9 mouse cellular contexts compared by ENCODE assay signal in genomic region chr3:145757844-145758243, GRCm38 (mm10). TPM values are rescaled to one million over a fixed set of nuclear protein-coding genes. Genes with fewer than 3 reads are reported as not detected.
DNase-seq lines count a peak whose midpoint lies in the region; ATAC-seq and TF ChIP-seq lines count a peak whose summit lies in the region.
"Had no signal": no experiment of that assay in that cellular context is flagged by ENCODE, and none has a peak within 500 bp of the region (broad histone marks: within the 10 kb centered on the region; RNA-seq: fewer than 3 reads in every experiment).

No protein-coding gene starts in this region.

- no peak for DNase-seq in heart, postnatal 36 days
- DNase-seq in c-Kit-positive CD71-positive TER-119-positive erythroid progenitor cells, embryonic 14.5 days (ENCODE audit: low spot score), result peak; percentile 26
- DNase-seq in hindbrain, postnatal 0 days (ENCODE audit: low spot score), result no peak
- no peak for DNase-seq in ovary, adult 18-20 months (ENCODE audit: low spot score)
- DNase-seq in gastrocnemius, postnatal 4 days (ENCODE audit: low spot score in 2 of 2), result no peak
- DNase-seq in urinary bladder, postnatal 36 days (ENCODE audit: low spot score in 2 of 2), result no peak
- DNase-seq: thymus, adult 18-20 months had no signal

- peak overlapping the region; percentile 97 for H3K4me2 ChIP-seq in heart, embryonic 12.5 days
- H3K4me2 ChIP-seq in hindbrain, postnatal 0 days (ENCODE audit: low read depth, low read length), result peak overlapping the region; percentile 95
- peak overlapping the region; percentile 95 for H3K4me2 ChIP-seq in midbrain, embryonic 12.5 days (replicated peaks)

- no peaks in the 10 kb centered on the region for H3K36me3 ChIP-seq in heart, embryonic 12.5 days
- H3K36me3 ChIP-seq in hindbrain, postnatal 0 days (ENCODE audit: insufficient read depth, low read length), result no peaks in the 10 kb centered on the region
- no peaks in the 10 kb centered on the region for H3K36me3 ChIP-seq in midbrain, embryonic 12.5 days

- no peak for ATAC-seq in heart, embryonic 12.5 days (ENCODE audit: insufficient number of reproducible peaks, low FRiP score)
- no peak for ATAC-seq in hindbrain, postnatal 0 days
- no peak for ATAC-seq in midbrain, embryonic 12.5 days (ENCODE audit: low FRiP score, low read depth)

- H3K4me1 ChIP-seq in heart, embryonic 12.5 days (replicated peaks), result peaks cover 32% of the 10 kb centered on the region
- H3K4me1 ChIP-seq in hindbrain, postnatal 0 days (ENCODE audit: insufficient read depth, low read length), result peaks cover 2% of the 10 kb centered on the region; the same call in 1 of the 2 replicates
- H3K4me1 ChIP-seq in midbrain, embryonic 12.5 days, result peaks cover 9% of the 10 kb centered on the region; the same call in 1 of the 2 replicates

- no peak overlapping the region for H3K27ac ChIP-seq in heart, embryonic 12.5 days (ENCODE audit: poor library complexity, severe bottlenecking)
- H3K27ac ChIP-seq in hindbrain, postnatal 0 days, result no peak overlapping the region
- no peak overlapping the region for H3K27ac ChIP-seq in midbrain, embryonic 12.5 days (replicated peaks)

- 23% methylated on average over 4 of the region's 4 CpGs for WGBS in heart, embryonic 12.5 days
- WGBS in hindbrain, postnatal 0 days, result 49% methylated on average over 4 of the region's 4 CpGs
- 54% methylated on average over 4 of the region's 4 CpGs for WGBS in midbrain, embryonic 12.5 days

- no peak overlapping the region for H3K4me3 ChIP-seq in heart, embryonic 12.5 days
- H3K4me3 ChIP-seq in hindbrain, postnatal 0 days (ENCODE audit: low read length), result peak overlapping the region; percentile 71; the same call in 1 of the 2 replicates
- no peak overlapping the region for H3K4me3 ChIP-seq in midbrain, embryonic 12.5 days

- TF ChIP-seq CTCF in hindbrain, postnatal 0 days (IDR thresholded peaks at IDR 0.05; ENCODE audit: low read depth), result no peak

- peaks cover 6% of the 10 kb centered on the region; the same call in 1 of the 2 replicates for H3K27me3 ChIP-seq in heart, embryonic 12.5 days (replicated peaks)
- H3K27me3 ChIP-seq in hindbrain, postnatal 0 days (ENCODE audit: insufficient read depth, low read length), result no peaks in the 10 kb centered on the region; the same call in 1 of the 2 replicates
- peaks cover 38% of the 10 kb centered on the region for H3K27me3 ChIP-seq in midbrain, embryonic 12.5 days

- no peak overlapping the region; the same call in 1 of the 2 replicates for H3K9ac ChIP-seq in heart, embryonic 12.5 days
- H3K9ac ChIP-seq in hindbrain, postnatal 0 days (replicated peaks; ENCODE audit: low read length), result peak overlapping the region; percentile 83; the same call in 1 of the 2 replicates
- H3K9ac ChIP-seq in midbrain, embryonic 12.5 days (replicated peaks), result no peak overlapping the region

- no peaks in the 10 kb centered on the region for H3K9me3 ChIP-seq in heart, embryonic 12.5 days (replicated peaks)
- no peaks in the 10 kb centered on the region for H3K9me3 ChIP-seq in hindbrain, postnatal 0 days (ENCODE audit: low read length)
- no peaks in the 10 kb centered on the region for H3K9me3 ChIP-seq in midbrain, embryonic 12.5 days

- intact Hi-C loops in heart, postnatal 36 days (cut with DNase I), result loop anchor here (2.0 to 10.0 kb wide), 3 partner anchors 27 to 147 kb away; no protein-coding TSS in a partner anchor

RNA-seq across cellular contexts. Expression of gene Ddah1, which starts 0.6 kb away (rescaled TPM):
- polyA plus RNA-seq in heart, embryonic 12.5 days (2016; fragmentation: Nextera tagmentation; extraction: Ambion mirVana), result 35.2 and 36.7 TPM in 2 replicates
- total RNA-seq in heart, postnatal 36 days (2021), result 1 to 10 TPM; 8.4 to 8.9 TPM
- total RNA-seq in hindbrain, postnatal 0 days (2014; rRNA removed), result 125 and 126 TPM in 2 replicates
- polyA plus RNA-seq in hindbrain, postnatal 0 days (2015; fragmentation: Nextera tagmentation; extraction: Ambion mirVana), result 164 and 170 TPM in 2 replicates
- polyA plus RNA-seq in midbrain, embryonic 12.5 days (2016; fragmentation: Nextera tagmentation; extraction: Ambion mirVana), result 38.2 TPM in 2 replicates
- total RNA-seq in gastrocnemius, postnatal 4 days (2021), result 10 to 100 TPM; 20.2 to 24.3 TPM
